Mouse (Mus musculus): ENCODE data around the gene Hist2h2aa2. TPM values are rescaled to one million over a fixed set of nuclear protein-coding genes. Genes with fewer than 3 reads are reported as not detected.
A peak's percentile ranks its signal among the peaks of the same experiment; 100 is the strongest.
"Not testable (repeated sequence)": the region's sequence is repeated elsewhere in the genome, so short reads cannot be mapped to it uniquely, and the experiment has no call there.

The Hist2h2aa2 gene
- polyA plus RNA-seq, 1 experiment from 2014 or later, result 55.1 TPM

DNA sequence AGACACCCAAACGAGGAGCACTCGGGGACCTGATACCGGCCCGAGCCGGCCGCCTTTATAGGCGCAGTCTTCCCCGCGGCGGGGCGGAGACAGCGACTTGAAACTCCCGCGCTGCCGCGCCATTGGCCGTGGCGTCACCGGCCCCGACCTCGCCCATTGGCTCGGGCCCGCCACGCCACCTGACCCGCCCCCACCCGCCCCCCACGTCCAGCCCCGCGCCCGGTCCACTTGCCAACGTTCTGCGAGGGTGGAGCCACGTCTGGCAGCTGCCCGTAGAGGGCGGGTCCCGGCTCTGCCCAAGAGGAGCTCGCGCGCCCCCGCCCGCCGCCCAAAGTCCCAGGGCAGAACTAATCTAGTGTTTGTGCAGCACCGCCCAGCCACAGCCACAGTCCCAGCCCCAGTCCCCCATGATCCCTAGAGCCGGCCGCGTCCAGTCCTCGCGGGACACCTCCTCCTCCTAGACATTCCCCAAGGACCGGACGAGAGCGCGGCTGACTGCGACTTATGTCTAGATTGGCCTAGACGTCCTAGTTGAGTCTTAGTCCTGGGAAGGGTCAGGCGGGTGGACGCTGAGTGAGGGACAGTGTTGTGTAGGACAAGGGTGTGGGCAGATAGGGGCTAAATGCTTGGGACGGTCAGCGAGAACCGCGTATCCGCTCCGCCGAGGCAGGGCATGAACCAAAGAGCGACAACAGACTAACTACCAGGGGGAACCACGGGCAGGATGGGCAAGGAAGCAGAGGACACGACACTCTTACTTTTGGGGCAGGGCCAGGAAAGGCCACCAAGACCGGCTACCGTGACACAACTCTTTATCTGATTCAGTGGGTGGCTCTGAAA, 902 bp downstream of the Hist2h2aa2 start, which contains the start of gene Hist2h3c2:
TSS of gene Hist2h3c2 (minus strand) at position 174 of the 840 bp plus-strand sequence.
- not testable (repeated sequence) for H3K36me3 ChIP-seq; DNase-seq (ENCODE audit: low spot score); H3K9me3 ChIP-seq; H3K27me3 ChIP-seq (ENCODE audit: insufficient read depth, poor library complexity, severe bottlenecking)
- Histone ChIP-seq H3K4me1 (replicated peaks) (peaks cover 34% of the 10 kb centered on the region), H3K27ac (peak within 1 kb of the TSS; percentile 91), H3K4me3 (peak within 1 kb of the TSS; percentile 60)
- WGBS, result under 1% methylated on average over 32 of the region's 68 CpGs

DNA sequence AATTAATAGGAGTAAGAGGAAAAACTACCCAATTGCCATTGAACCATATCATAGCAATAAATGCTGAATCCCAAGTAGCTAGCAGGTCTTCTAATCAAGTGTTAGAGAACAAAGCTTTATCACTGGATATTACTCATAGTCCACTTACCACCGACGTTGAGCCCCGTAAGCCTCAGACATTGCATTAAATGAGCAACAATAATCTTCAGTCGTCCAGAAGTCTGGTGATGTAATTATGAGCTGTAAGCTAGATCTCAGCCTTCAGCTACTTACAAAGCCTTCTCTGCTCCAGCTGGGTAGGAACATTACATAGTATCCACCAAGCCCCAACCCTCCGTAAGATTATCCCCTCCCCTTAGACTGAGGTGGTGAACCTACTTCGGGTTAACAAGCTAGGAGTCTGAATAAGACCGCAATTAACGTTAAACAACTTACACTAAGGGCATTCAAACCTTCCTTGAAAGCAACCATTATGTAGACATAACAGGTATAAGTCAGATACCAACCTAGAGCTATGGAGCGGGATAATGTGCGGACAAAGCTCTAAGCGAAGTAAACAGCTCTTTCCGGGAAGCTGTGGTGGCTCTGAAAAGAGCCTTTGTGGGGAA, 2.1 kb downstream of the Hist2h2aa2 start:
- Histone ChIP-seq H3K4me3 (peak overlapping the region; percentile 60), H3K27ac (peak overlapping the region; percentile 91), H3K9me3 (no peaks in the 10 kb centered on the region), H3K4me1 (replicated peaks) (peaks cover 24% of the 10 kb centered on the region), H3K27me3 (ENCODE audit: insufficient read depth, poor library complexity, severe bottlenecking) (no peaks in the 10 kb centered on the region), H3K36me3 (no peaks in the 10 kb centered on the region)
- peak; percentile 36 for DNase-seq (ENCODE audit: low spot score)
- under 1% methylated on average over 12 of the region's 12 CpGs for WGBS

DNA sequence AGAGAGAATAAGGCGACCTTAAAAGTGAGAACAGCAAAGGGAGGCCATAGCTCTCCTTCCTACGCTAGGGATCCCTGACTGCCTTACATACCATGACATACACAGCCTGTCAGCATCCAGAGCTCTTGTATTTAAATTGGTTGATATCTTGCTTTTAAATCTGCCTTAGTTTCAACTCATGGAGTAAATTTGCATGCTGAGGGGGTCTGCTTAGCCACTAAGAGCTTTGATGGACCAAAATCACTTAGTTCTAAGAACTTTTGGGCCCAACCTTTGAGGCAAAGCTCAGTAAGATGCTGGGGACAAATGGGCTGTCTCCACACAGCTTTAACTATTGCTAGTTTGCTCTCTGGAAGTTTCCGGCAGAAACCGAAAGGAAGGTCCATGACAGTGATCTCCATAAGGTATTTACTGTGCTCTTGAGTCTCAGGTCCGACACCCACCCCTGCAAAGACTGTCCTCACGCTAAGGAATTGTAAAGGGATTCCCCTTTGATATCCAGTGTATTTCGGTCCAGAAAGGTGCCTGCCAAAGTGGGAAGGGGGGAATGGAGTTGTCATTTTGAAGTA, 2.7 kb downstream of the Hist2h2aa2 start:
- Histone ChIP-seq H3K27me3 (ENCODE audit: insufficient read depth, poor library complexity, severe bottlenecking) (no peaks in the 10 kb centered on the region), H3K9me3 (no peaks in the 10 kb centered on the region), H3K4me3 (peak overlapping the region; percentile 60), H3K4me1 (replicated peaks) (peaks cover 24% of the 10 kb centered on the region), H3K27ac (peak overlapping the region; percentile 91), H3K36me3 (no peaks in the 10 kb centered on the region)
- peak; percentile 43 for DNase-seq (ENCODE audit: low spot score)
- 32% methylated on average over 7 of the region's 7 CpGs for WGBS

DNA sequence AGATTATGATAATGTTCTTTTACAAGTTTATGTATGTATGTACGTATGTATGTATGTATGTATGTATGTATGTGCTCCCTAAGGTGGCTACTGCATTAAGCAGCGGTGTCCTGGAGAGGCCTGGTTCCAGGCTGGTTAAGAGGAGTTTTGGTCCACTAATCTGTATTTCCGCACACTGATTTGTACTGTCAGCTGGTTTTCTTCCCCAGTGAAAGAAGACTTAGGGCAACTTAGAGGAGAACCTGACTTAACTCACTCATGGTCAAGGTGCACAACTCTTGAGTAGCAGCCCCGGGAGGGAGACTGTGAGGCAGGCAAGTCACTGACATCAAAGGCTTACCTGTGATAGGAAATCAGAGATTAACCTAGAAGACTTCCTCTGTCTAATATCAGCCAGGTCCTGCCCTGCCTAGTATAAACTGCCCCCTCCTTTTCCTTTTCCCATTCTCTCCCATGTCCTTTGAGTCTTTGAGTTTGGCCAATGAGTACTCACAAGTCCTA, 3.2 kb downstream of the Hist2h2aa2 start:
- Histone ChIP-seq H3K27me3 (ENCODE audit: insufficient read depth, poor library complexity, severe bottlenecking) (no peaks in the 10 kb centered on the region), H3K27ac (peak overlapping the region; percentile 91), H3K36me3 (no peaks in the 10 kb centered on the region), H3K4me1 (replicated peaks) (peaks cover 24% of the 10 kb centered on the region), H3K4me3 (peak overlapping the region; percentile 60), H3K9me3 (no peaks in the 10 kb centered on the region)
- DNase-seq (ENCODE audit: low spot score), result peak; percentile 33
- WGBS, result 86% methylated on average over 4 of the region's 4 CpGs

DNA sequence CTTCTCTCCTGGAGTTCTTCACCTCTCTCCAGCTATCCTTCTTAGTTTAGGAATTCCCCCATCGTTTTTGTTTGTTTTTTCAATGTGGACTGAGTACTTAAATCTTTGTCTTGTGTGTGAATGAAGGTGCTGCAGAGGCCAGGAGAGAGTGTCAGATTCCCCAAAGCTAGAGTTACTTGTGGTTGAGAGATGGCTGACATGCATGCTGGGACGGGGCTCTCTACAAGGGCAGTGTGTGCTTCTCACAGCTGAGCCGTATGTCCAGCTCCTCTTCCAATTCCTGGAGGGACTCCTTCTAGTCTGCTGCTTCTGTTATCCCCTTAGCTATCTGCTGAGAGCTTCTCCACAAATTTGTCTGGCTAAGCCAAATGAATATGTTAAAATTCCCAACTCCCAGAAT, 4.2 kb downstream of the Hist2h2aa2 start:
- Histone ChIP-seq H3K27ac (no peak overlapping the region; the same call in 1 of the 2 replicates), H3K9me3 (no peaks in the 10 kb centered on the region), H3K4me3 (no peak overlapping the region), H3K36me3 (no peaks in the 10 kb centered on the region), H3K4me1 (replicated peaks) (peaks cover 21% of the 10 kb centered on the region), H3K27me3 (ENCODE audit: insufficient read depth, poor library complexity, severe bottlenecking) (no peaks in the 10 kb centered on the region)
- DNase-seq (ENCODE audit: low spot score), result no peak
- 55% methylated on average over 3 of the region's 3 CpGs for WGBS

DNA sequence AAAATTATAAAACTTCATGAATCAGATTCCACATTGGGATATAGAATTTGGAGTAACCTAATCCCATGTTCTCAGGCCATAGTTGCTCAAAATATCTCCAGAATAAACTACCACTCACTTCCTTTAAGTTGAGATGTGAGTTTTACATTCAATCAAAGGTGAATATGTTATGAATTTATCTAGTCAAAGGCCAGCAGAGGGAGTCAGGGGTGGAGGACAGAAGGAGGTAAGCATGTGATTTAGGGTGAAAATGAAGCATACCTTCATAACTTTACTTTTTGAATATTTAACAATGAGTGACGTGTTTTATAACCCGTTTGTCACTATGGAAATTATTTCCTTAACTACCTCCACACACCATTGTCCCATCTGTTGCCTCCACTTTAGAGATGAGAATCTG, 5.2 kb downstream of the Hist2h2aa2 start:
- 95% methylated on average over 2 of the region's 2 CpGs for WGBS

DNA sequence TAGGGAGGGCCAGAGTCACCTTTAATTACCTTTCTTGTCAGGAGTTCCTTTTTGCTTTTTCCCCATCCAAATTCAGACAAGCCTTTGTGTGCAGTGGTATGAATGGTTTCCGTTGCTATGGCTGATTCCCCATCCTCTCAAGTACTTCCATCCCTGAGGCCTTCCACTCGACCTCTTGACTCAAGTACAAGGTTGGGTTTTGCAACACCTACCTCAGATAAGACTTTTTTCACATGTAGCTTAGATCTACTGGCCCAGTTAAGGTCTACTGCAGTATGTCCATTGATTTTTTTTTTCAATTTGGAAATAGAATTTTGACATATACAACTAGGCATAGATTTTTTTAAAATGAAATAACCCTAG, 8.3 kb downstream of the Hist2h2aa2 start:
- 74% methylated on average over 2 of the region's 2 CpGs for WGBS
- no peak for DNase-seq (ENCODE audit: low spot score)
- H3K27ac ChIP-seq, result no peak overlapping the region

More for the DNA sequence above, 5.2 kb downstream of the Hist2h2aa2 start:
- H3K36me3 ChIP-seq, result no peaks in the 10 kb centered on the region
- no peaks in the 10 kb centered on the region for H3K9me3 ChIP-seq
- no peaks in the 10 kb centered on the region for H3K27me3 ChIP-seq (ENCODE audit: insufficient read depth, poor library complexity, severe bottlenecking)
- H3K4me3 ChIP-seq, result no peak overlapping the region
- H3K4me1 ChIP-seq (replicated peaks), result peaks cover 16% of the 10 kb centered on the region
- H3K27ac ChIP-seq, result no peak overlapping the region
- DNase-seq (ENCODE audit: low spot score), result no peak

DNA sequence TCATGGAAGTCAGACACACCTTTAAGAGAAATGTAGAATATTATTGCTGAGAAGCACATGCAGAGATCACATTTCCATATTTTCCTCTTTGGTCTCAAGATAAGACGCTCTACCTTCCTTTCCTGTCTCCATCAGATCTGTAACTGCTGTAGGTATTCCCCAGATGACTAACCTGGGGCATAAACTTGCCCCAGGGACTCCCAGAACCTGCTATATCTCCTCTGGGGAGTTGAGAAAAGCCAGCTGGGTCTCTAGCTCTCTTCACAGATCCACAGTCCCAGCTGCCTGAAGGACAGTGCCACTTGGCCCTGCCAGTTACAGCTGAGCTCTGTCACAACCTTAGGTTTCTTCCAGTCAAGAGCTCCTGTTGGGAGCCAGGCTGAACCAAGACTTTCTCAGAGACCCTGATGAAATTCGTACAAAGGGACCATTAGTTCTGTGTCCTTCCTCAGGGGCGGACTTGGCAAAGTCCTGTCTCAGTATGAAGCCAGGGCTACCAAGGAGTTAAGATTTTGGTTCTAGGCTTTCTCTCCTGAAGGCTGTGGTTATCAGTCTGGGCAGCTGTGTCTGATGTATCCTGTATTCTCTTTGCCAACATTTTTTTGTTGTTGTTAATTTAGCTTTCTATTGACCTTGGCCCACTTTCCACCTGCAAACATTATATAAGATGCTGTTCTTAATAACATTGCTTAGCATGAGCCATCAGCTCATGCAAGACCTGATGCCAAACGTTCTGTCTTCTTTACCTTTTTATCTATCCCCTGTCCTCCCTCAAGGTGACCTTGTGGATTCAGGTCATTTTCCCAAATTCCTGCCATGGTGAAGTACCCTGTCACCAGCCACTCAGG, 8.9 kb downstream of the Hist2h2aa2 start:
- Histone ChIP-seq H3K27ac (no peak overlapping the region), H3K27me3 (ENCODE audit: insufficient read depth, poor library complexity, severe bottlenecking) (no peaks in the 10 kb centered on the region), H3K4me3 (no peak overlapping the region), H3K9me3 (no peaks in the 10 kb centered on the region), H3K36me3 (no peaks in the 10 kb centered on the region), H3K4me1 (replicated peaks) (0 out of 2 replicates have a peak, but pooled peaks cover 11% of the 10 kb centered on the region)
- WGBS, result 78% methylated on average over 4 of the region's 4 CpGs
- no peak for DNase-seq (ENCODE audit: low spot score)

More for the DNA sequence above, 8.3 kb downstream of the Hist2h2aa2 start:
- Histone ChIP-seq H3K27me3 (ENCODE audit: insufficient read depth, poor library complexity, severe bottlenecking) (no peaks in the 10 kb centered on the region), H3K9me3 (no peaks in the 10 kb centered on the region), H3K4me1 (replicated peaks) (peaks cover 10% of the 10 kb centered on the region; the same call in 1 of the 2 replicates), H3K36me3 (no peaks in the 10 kb centered on the region), H3K4me3 (no peak overlapping the region)

DNA sequence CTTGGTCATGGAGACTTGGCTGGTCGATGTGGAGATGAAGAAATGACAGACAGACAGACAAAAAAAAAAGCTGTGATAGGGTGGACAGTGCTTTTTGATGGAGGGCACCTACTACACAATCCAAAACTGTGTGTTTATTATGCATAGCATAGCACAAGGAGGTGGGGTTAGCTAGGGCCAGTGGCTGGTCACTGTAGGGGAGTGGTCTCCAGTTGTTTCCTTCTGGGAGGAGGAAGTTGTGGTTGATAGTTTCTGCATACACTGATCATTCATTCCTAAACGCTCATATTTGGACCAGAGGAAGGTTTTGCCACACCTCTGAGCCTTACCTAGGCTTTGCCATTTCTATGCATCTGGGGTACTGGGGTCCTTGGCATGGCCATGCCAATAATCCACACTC, 9.7 kb downstream of the Hist2h2aa2 start:
- H3K4me3 ChIP-seq, result no peak overlapping the region
- peaks cover 18% of the 10 kb centered on the region for H3K4me1 ChIP-seq (replicated peaks)
- no peaks in the 10 kb centered on the region for H3K27me3 ChIP-seq (ENCODE audit: insufficient read depth, poor library complexity, severe bottlenecking)
- H3K36me3 ChIP-seq, result no peaks in the 10 kb centered on the region
- H3K27ac ChIP-seq, result no peak overlapping the region
- WGBS, result 84% methylated on average over 2 of the region's 2 CpGs
- H3K9me3 ChIP-seq, result no peaks in the 10 kb centered on the region
- no peak for DNase-seq (ENCODE audit: low spot score)

DNA sequence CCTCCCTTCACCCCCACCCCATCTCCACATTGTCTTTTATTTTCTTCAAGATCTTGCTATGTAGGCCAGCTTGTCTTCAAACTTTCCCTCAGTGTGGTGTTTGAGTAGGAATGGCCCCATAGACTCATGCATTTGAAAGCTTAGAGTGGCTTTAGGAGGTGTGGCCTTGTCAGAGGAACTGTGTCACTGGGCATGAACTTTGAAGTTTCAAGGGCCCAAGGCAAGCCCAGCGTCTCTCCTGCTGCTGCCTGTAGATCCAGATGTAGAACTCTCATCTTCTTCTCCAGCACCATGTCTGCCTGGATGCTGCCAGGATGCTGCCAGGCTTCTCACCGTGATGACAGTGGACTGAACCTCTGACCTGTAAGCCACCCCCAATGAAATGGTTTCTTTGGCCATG, 11.2 kb downstream of the Hist2h2aa2 start:
- Histone ChIP-seq H3K36me3 (no peaks in the 10 kb centered on the region), H3K27me3 (ENCODE audit: insufficient read depth, poor library complexity, severe bottlenecking) (no peaks in the 10 kb centered on the region), H3K27ac (no peak overlapping the region), H3K4me1 (replicated peaks) (peaks cover 31% of the 10 kb centered on the region), H3K4me3 (no peak overlapping the region), H3K9me3 (no peaks in the 10 kb centered on the region)
- 63% methylated on average over 2 of the region's 2 CpGs for WGBS
- DNase-seq (ENCODE audit: low spot score), result no peak

DNA sequence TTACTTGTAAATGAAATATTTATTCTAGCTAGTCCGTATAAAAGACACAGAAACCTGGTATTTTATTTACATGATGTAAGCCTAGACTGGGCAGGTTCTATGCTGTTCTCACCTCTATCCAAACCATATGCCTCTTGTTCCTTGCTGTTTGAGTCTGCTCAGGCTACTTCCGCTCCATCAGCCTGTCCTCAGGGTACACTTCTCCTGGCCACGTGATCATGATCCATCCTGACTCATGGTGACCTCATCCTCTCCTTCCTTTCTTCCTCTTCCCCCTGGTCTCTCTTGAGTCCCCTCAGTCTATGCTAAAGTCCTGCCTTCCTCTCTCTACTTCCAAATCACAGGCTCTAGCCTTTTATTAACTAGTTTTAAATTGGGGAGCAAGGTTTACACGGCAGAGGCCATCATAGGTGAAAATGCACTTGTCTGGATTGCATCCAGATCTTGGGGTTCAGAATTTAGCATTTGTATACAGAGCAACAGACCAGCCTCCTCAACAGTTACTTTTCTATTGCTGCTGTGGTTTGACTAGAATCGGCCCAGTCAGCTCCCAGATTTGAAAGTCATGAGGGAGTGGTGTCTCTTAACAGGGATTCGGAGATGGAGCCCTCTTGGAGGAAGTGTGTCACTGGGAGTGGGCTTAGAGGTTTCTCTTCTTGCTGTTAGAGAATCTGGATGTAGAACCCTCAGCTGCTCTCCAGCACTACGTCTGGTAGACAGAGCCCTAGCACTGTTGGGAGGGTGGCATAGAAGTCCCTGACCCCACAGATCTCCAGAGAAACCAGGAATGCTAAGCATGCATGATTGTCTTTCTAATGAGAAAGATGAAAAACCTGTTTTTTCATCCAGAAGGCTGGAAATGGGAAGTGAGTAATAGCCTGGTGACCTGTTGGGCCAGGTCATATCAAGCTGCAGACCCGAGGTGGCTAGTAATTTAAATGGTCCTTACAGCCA, 13.1 kb downstream of the Hist2h2aa2 start:
- 71% methylated on average over 8 of the region's 8 CpGs for WGBS
- H3K27me3 ChIP-seq (ENCODE audit: insufficient read depth, poor library complexity, severe bottlenecking), result no peaks in the 10 kb centered on the region
- no peak overlapping the region for H3K27ac ChIP-seq
- H3K4me3 ChIP-seq, result no peak overlapping the region
- H3K4me1 ChIP-seq (replicated peaks), result peaks cover 48% of the 10 kb centered on the region
- no peak for DNase-seq (ENCODE audit: low spot score)
- H3K36me3 ChIP-seq, result no peaks in the 10 kb centered on the region
- H3K9me3 ChIP-seq, result no peaks in the 10 kb centered on the region

All from hindbrain, embryonic 10.5 days (tissue).